Mouse (Mus musculus): Measurements from ENCODE around the gene Lrrc59.
"Not testable (repeated sequence)": the region's sequence is repeated elsewhere in the genome, so short reads cannot be mapped to it uniquely, and the experiment has no call there.

The Lrrc59 gene

GRCm38 (mm10) chr11:94631969-94632368 is 2.4 kb downstream of the Lrrc59 start:
- DNase-seq = no peak

GRCm38 (mm10) chr11:94632988-94633387 is 3.4 kb downstream of the Lrrc59 start:
- no peak for DNase-seq

GRCm38 (mm10) chr11:94634431-94634830 is 4.9 kb downstream of the Lrrc59 start:
- peak in 1 of 2 experiments; percentile 36 for DNase-seq

DNA sequence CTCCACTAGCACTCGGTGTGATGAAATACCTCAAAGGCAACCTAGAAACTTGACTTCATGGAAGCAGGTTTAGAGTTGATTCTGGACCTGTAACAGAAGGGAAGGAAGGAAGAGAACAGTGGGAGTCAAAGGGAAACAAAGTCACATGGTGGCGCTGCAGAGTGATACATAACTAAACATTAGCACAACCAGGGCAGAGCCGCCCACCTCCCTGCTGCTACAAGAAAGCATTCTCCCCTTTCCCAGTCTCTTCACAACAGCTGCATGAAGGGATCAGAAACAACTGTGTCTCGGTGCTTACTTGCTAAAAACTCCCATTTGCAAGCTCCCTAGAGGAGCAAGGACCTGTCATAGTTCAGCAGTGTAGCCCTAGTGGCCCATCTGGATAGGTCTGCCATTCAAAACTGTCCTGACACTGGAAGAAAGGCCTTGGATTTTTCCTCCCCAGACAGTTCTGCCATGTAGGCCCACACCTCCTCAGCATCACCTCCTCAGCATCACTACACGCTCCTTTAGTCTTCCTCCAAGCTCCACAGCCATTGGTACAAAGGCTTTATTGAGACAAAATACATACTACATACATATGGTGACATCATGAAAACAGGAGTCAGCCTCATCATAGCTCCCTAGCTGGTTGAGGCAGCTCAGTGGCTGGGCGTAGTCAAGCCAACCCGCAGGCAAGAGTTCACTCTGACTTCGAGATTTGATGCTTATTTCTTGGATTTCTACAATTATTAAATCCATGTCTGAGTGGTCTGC is 15.1 kb downstream of the Lrrc59 start:
- DNase-seq = no peak

DNA sequence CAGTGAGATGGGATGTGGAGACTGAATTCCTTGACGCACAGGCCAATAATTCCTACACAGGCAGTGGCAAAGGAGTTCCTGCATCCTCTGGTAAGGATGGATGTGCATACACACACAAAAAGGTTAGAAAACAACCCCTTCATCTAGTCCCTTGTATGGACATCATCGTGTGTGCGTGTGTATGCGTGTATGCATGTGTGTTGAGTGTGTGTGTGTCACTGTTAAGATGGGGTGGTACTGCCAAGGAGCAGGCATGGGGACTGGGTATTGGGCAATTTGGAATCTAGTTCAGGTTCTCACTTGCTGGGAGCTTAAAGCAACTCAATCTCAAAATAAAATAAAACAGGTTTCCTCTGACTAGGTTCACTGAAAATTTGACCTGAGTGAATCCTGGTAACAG is 16.9 kb downstream of the Lrrc59 start:
- no peak for DNase-seq

DNA sequence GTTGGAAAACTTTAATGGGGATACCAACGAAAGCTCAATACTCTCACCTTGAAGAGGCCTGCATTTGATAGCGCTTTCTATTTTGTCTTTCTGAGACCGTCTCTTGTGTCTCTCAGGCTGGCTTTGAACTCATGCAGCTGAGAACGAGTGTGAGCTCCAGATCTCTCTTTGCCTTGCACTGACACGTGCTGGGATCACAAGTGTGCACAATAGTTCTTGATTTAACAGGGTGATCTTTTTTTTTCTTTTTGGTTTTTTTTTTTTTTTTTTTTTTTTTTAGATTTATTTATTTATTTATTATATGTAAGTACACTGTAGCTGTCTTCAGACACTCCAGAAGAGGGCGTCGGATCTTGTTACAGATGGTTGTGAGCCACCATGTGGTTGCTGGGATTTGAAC is 21.7 kb downstream of the Lrrc59 start:
- DNase-seq = not testable (repeated sequence)

DNA sequence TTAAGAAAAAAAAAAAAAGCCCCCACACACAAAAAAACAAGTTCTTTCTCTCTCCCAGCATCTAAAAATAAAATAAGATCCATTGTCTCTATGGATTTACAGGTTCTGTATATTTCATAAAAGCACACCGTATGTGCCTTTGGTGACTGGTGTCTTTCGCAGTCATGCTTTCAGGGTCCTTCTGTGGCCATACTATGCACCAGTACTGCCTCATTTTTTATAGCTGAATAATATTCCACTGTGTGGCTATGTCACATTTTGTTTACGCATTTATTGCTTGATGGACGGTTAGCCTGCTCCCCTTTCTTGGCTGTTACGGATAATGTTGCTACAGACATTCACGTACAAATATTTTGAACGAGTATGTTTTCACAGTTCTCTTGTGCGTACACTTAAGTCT is 23.4 kb downstream of the Lrrc59 start:
- no peak for DNase-seq

DNA sequence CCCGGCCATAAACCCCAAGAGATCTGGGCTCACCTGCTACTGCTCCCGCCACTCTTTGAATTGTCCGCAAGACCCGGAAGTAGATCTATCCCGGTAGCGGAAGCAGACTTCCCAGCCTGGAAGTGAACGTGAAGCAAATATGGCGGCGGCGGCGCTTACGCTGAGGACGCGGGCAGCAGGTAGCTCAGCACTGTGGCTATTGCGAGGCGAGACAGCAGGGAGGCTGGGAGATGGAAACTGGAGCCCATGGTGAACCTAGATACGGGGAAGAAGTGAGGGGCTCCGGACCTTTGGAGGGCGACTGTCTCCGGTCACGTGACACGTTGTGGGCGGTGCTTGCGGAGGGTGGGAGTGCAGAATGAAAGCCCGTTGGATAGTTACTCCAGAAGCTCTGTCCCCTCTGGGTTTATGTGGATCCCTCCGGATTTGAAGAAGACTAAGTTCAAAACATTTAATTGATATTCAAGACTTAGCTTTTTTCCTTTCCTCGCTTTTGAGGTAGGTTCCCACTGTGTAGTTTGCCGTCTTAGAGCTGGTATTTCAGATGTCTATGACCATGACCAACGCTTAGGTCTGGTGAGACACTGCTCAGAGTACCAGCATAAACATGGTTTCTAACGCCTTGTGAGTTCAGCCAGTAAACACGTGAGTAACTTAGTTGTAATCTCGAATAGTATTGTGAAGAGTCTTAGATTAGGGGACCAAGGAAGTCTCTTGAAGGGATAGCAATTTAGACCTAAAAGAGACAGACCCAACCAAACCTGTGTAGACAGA is 24.3 kb downstream of the Lrrc59 start, which contains the start of the genes Mrpl27 and Eme1:
Mrpl27 (plus strand) TSS at position 105 of the 774 bp plus-strand sequence.
Eme1 (minus strand) TSS at position 302 of the 774 bp plus-strand sequence.
- peak; percentile 90 to 92 for DNase-seq

- DNase-seq = no peak
Measured at GRCm38 (mm10) chr11:94661344-94661743, 31.8 kb downstream of the Lrrc59 start.

- no peak for DNase-seq
Measured at GRCm38 (mm10) chr11:94665281-94665680, 35.7 kb downstream of the Lrrc59 start.

- DNase-seq = no peak
Measured at GRCm38 (mm10) chr11:94674984-94675383, 45.4 kb downstream of the Lrrc59 start.

DNA sequence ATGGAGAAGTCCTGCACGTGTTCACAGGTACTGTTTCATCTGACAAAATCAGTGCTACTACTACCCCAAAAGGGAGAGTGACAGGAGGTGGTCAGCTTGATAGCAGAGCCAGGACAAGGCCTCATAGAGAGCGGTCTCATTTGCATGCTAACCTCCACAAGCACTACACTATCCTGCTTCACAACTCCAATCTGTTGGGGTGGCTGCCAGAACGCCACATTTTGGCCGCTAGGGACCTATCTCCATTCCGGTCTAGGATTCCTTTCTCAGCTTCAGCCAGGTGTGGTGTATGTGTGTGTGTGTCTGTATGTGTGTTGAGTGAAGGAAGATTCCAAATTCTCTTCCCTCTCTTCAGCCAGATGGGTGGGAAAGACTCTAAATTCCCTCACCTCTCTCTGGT is 45.9 kb downstream of the Lrrc59 start:
- no peak for DNase-seq

DNA sequence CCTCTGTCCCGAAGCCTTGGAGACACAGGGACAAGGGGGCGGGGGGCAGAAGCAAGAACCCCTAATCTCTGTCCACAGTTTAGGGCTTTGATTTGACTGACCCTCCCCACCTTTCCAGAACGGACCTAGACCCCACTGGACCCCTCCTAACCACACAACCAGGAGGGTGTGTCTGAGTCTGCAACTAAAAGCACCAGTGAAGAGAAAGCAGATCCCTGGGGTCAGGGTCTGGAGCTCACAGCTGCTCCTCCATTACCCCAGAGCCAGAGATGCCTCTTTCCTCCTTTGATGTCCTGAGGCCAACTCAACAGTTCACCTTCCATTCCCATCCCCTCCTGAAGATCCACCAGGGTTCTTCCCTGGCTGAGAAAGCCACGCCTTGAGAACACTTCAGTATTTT is 46.7 kb downstream of the Lrrc59 start:
- DNase-seq = no peak

DNA sequence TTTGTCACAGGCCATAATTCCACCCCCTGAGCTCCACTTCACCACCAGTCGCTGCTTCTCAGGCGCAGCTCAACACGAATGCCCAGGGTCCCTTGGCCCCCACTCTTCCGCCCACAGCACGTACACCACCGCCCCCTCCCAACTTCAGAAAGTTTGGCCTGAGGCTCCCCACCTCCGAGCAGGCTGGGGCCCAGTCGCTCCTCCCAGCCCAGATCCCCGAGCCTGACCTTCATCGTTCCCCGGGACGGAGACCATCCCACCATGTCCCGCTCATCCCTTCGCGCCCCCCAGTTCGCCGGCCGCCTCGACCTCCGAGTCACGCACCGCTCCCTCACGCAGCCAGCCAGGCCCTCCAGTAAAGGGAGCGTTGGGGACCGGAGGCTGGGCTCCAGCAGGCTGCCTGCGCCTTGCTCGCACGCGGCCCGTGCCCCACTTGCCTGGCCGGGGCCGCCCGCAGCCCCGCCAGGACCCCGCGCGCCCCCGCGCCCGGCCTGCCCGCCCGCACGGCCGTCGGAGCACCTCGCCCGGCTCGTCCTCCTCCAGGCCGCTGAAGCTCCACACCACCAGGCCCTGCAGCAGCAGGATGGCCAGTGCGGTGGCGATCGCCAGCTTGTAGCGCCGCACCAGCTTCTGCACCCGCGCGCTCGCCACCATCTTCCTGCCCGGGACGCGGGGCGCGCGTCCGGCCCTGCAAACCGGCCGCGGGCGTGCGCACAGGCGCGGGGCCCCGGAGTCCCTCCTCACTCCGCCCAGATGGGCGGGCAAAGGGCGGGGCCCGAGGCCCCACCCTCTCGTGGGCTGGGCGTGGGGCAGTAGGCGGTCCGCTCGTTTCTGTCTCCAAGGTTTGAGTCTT is 47.4 kb downstream of the Lrrc59 start, which contains the start of gene Xylt2:
Xylt2 (minus strand) TSS at position 762 of the 853 bp plus-strand sequence.
- peak; percentile 93 to 96 for DNase-seq

DNA sequence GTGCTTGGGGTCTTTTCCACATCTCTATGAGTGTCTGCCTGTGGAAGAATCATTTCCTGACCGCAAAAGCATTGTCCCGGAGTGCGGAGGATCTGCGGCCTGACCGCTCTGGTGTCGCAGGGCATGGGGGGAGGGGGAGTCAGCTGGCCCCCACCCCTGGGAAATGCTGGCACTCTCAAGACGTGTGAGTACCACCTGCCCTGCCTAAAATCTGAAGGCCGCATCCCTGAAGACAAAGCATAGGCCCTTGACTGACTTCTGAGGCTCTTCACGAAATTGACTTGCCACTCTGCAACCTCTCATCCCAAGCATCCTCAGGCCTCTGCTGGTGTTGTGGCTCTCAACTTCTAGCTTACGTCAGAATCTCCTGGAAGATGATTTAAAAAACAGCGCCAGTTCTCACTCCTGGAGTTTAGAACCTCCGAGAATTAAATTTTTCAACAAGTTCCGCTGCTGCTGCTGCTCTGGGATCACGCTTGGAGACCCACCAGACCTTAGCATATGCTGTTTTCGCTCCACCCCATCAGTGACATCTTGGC is 48.1 kb downstream of the Lrrc59 start:
- DNase-seq = no peak

DNA sequence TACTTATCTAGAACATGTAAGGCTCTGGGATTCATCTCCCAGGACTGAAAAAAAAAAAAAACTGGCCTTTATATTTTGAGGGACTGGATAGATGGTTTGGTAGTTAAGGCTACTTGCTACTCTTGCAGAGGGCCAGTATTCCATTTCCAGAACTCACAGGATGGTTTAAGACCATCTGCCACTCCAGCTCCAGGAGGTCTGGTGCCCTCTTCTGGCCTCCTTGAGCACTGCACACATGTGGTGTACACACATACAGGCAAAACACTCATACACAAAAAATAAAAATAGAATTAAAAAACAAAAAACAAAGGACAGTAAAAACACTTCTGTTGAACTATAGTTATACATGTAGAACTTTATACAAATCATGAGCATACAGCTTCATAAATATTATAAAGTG is 51.1 kb downstream of the Lrrc59 start:
- no peak for DNase-seq

DNA sequence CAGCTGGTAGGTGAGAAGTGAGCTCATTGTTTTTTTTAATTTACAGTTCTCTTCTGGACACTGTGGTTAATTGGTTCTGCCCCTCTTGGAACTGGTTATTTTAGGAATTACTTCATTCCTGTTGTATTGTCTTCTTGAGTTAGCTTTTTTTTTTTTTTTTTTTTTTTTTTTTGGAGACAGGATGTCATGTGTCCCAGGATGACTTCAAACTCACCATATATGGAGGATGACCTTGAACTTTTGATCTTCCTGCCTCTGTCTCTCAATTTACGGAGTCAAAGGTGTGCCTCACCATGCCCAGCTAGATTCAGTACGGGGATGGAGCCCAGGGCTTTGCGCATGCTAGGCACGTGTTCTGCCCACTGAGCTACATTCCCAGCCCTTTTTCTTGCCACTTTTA is 52.1 kb downstream of the Lrrc59 start:
- DNase-seq = no peak

DNA sequence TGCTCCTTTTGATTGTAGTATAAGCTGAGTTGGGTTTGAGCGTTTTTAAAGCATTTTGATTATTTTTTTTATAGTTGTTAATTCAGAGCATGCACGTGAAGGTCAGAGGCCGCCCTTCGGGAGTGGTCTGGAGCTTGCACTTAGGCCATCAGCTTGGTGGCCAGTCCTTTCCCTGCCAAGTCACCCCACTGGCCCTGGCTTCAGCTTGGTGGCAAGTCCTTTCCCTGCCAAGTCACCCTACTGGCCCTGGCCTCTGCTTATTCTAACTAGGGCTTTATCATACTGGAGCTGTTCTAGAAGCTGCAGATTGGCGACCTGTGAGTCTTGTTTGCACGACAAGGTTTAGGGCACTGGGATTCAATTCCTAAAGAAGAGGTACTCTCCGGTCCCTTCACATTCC is 52.9 kb downstream of the Lrrc59 start:
- no peak for DNase-seq

DNA sequence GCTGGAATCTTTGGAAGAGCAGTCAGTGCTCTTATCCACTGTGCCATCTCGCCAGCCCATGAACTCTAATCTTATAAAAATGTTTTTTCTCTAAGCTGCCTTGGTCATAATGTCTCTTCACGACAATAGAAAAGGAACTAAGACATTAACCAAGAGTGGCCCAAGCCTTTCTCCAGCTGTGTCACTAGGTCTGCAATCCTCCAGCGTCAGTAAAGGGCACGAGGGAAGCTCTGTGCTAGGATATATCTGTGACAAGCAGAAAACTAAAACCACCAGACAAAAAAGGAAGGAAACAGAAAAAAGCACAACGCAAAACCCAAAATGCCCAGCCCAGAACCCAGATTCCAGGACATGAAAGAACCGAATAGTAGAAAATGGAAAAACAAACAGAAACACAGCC is 57.6 kb downstream of the Lrrc59 start:
- no peak for DNase-seq

- DNase-seq = not testable (repeated sequence)
Measured at GRCm38 (mm10) chr11:94692502-94692901, 62.9 kb downstream of the Lrrc59 start.

All from kidney, postnatal 4 days (tissue).